Comparison of ENCODE assay signal across 26 mouse cellular contexts in the genomic region with DNA sequence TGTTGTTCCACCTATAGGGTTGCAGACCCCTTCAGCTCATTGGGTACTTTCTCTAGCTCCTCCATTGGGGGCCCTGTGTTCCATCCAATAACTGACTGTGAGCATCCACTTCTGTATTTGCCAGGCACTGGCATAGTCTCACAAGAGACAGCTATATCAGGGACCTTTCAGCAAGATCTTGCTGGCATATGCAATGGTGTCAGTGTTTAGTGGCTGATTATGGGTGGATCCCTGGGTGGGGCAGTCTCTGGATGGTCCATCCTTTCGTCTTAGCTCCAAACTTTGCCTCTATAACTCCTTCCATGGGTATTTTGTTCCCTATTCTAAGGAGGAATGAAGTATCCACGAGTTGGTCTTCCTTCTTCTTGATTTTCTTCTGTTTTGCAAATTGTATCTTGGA. TPM values are rescaled to one million over a fixed set of nuclear protein-coding genes. Genes with fewer than 3 reads are reported as not detected.
"Had no signal": no experiment of that assay in that cellular context is flagged by ENCODE, and none has a peak within 500 bp of the region (broad histone marks: within the 10 kb centered on the region; RNA-seq: fewer than 3 reads in every experiment).

No protein-coding gene starts in this region.

RNA-seq across cellular contexts. Expression of a gene that starts 15.0 kb away (rescaled TPM):
- polyA plus RNA-seq: limb, embryonic 10.5 days; limb, embryonic 15.5 days; liver, adult 2 months; liver, embryonic 11.5 days; liver, embryonic 12.5 days; lung, adult 2 months; lung, embryonic 15.5 days; midbrain, embryonic 10.5 days; midbrain, embryonic 12.5 days; midbrain, embryonic 16.5 days; myocyte had no signal

RNA-seq across cellular contexts. Expression of a gene that starts 15.1 kb away (rescaled TPM):
- polyA plus RNA-seq: liver, adult 2 months; lung, adult 2 months; macrophage had no signal

RNA-seq across cellular contexts. Expression of a gene that starts 40.5 kb away (rescaled TPM):
- polyA plus RNA-seq: limb, embryonic 10.5 days; limb, embryonic 11.5 days; limb, embryonic 12.5 days; limb, embryonic 13.5 days; limb, embryonic 15.5 days; liver, embryonic 11.5 days; liver, embryonic 12.5 days; liver, postnatal 0 days; lung, embryonic 14.5 days; lung, embryonic 15.5 days; lung, embryonic 16.5 days; lung, postnatal 0 days; macrophage; midbrain, embryonic 10.5 days; midbrain, embryonic 11.5 days; midbrain, embryonic 12.5 days; midbrain, embryonic 13.5 days; midbrain, embryonic 14.5 days; midbrain, embryonic 15.5 days; midbrain, embryonic 16.5 days; midbrain, postnatal 0 days; myocyte; neural tube, embryonic 11.5 days; neural tube, embryonic 12.5 days had no signal
